Mouse (Mus musculus): ENCODE measurements around the gene Nfe2l3. TPM values are rescaled to one million over a fixed set of nuclear protein-coding genes. Genes with fewer than 3 reads are reported as not detected.
A peak's percentile ranks its signal among the peaks of the same experiment; 100 is the strongest.

Gene Nfe2l3
- polyA plus RNA-seq, 1 experiment from 2014 or later: 0.13 TPM

DNA sequence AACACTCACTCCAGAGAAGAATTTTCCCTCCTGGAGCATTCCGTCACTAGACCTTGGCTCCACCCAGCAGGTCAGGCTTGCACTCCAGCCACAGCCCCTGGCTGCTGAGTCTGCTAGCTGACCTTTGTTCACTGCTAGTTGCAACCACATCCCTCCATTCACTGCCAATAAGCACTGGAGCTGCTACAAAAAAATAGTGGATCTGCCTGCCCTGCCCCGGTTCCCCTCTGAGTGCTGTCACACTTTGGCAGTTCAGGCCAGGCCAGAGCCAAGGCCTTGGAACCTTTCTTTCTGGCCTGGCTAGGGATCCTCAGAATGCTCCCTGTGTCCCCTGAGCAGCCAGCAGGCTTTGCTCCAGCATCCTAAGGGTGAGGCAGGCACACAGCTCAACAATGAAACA, 57.3 kb downstream of the Nfe2l3 start:
- DNase-seq (no peak), ATAC-seq (ENCODE audit: low read depth) (peak; percentile 43; the same call in 1 of the 2 replicates)
- Histone ChIP-seq H3K36me3 (0 out of 2 replicates have a peak, but pooled peaks cover under 1% of the 10 kb centered on the region), H3K9me3 (replicated peaks) (no peaks in the 10 kb centered on the region), H3K4me1 (replicated peaks) (peaks cover 10% of the 10 kb centered on the region), H3K4me2 (no peak overlapping the region), H3K27me3 (no peaks in the 10 kb centered on the region), H3K27ac (no peak overlapping the region), H3K9ac (no peak overlapping the region), H3K4me3 (replicated peaks) (no peak overlapping the region)
- WGBS (ENCODE audit: insufficient replicate concordance): 64% methylated on average over 2 of the region's 2 CpGs

DNA sequence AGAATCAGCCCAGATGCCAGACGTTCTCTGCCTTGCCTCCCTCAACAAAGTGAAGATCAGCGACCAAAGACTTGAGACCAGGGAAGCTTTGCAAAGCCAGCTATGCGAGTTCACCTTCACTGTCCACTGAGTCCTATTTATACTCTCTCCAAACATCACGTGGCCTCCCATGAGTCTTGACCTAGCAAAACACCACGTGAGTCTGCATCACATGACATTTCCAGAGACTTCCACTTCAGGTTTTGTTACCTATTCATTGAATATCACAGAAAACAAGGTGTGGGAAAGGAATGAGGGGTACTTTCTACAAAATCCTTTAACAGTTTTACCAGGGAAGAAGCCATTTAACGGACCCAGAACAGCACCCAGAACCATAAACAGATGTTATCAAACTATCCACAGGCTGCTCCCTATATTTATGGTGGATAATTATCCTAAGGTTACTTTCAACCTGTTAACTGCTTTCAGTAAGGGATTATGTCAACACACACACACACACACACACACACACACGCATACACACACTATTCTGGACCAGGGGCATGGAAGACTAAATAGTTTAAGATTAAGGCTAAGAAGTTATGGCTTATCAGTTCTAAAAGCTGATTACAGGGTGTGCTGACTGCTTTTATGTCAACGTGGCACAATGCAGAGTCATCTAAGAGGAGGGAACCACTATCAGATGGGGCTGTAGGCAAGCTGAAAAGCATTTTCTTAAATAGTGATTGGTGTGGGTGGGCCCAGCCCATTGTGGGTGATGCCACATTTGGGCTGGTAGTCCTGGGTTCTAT, 65.0 kb downstream of the Nfe2l3 start:
- DNase-seq: no peak
- no peak for ATAC-seq (ENCODE audit: low read depth)
- Histone ChIP-seq H3K9me3 (replicated peaks) (no peaks in the 10 kb centered on the region), H3K36me3 (no peaks in the 10 kb centered on the region), H3K27ac (no peak overlapping the region), H3K4me3 (replicated peaks) (no peak overlapping the region), H3K27me3 (no peaks in the 10 kb centered on the region), H3K4me1 (replicated peaks) (peaks cover 7% of the 10 kb centered on the region; the same call in 1 of the 2 replicates), H3K4me2 (no peak overlapping the region), H3K9ac (no peak overlapping the region)
- WGBS (ENCODE audit: insufficient replicate concordance): 56% methylated on average over 8 of the region's 8 CpGs

DNA sequence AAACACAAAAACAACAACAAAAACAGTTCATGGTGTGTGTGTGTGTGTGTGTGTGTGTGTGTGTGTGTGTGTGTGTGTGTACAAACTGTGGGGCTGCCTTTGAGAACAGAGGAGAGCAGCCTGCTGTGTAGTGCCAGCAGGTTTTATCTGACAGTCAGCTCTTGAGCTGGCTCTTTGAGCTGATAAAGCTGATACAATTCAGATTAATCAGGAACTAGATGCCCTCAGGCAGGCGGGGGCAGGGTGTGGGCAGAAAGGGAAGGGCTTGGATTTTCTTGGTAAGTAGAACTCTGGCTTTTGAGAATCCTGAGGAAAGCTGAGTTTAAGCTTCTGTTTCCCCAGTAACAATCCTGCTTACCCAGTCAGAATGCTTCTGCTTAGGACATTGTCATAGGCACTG, 73.2 kb downstream of the Nfe2l3 start:
- no peak for ATAC-seq (ENCODE audit: low read depth)
- H3K36me3 ChIP-seq: no peaks in the 10 kb centered on the region

DNA sequence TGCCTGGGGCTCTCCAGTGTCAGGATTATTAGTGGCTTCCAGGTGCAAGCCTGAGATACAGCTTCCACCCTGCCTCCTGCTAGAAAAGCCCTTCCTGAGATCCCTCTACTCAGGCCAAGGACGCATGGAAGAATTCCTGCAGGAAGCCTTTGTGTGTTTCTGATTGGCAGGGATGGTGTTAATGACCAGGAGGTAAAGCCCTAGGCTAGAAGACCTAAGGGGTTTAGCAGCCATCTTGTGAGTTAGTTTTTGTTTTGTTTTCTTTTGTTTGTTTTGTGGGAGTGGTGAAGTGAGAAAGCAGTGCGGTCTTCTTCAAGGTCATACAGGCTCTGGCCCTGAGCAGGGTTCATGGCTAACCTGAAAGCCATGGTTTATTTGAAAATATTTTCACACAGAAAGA, 75.1 kb downstream of the Nfe2l3 start:
- no peaks in the 10 kb centered on the region for H3K27me3 ChIP-seq
- H3K9me3 ChIP-seq (replicated peaks): no peaks in the 10 kb centered on the region
- DNase-seq: no peak
- no peak overlapping the region for H3K9ac ChIP-seq
- no peak overlapping the region for H3K27ac ChIP-seq
- no peak overlapping the region for H3K4me3 ChIP-seq (replicated peaks)
- 71% methylated on average over 2 of the region's 2 CpGs for WGBS (ENCODE audit: insufficient replicate concordance)
- H3K36me3 ChIP-seq: no peaks in the 10 kb centered on the region
- H3K4me2 ChIP-seq: no peak overlapping the region
- peaks cover 7% of the 10 kb centered on the region for H3K4me1 ChIP-seq (replicated peaks)
- ATAC-seq (ENCODE audit: low read depth): no peak

More for the DNA sequence above, 73.2 kb downstream of the Nfe2l3 start:
- H3K4me3 ChIP-seq (replicated peaks): no peak overlapping the region
- DNase-seq: no peak
- no peak overlapping the region for H3K9ac ChIP-seq
- no peaks in the 10 kb centered on the region for H3K9me3 ChIP-seq (replicated peaks)
- peaks cover 7% of the 10 kb centered on the region for H3K4me1 ChIP-seq (replicated peaks)
- H3K4me2 ChIP-seq: no peak overlapping the region
- H3K27me3 ChIP-seq: no peaks in the 10 kb centered on the region
- WGBS (ENCODE audit: insufficient replicate concordance): 43% methylated on average over 1 of the region's 1 CpGs
- no peak overlapping the region for H3K27ac ChIP-seq

Other genes with a start within 250 kb of the Nfe2l3 start
- gene Hnrnpa2b1, start 37.2 kb downstream of the Nfe2l3 start, polyA plus RNA-seq (2015; fragmentation: Nextera tagmentation; extraction: Ambion mirVana): 966 and 1,238 TPM in 2 replicates
- gene Cbx3, start 37.7 kb downstream of the Nfe2l3 start, polyA plus RNA-seq (2015; fragmentation: Nextera tagmentation; extraction: Ambion mirVana): 285 and 331 TPM in 2 replicates
- 5.0 and 6.7 TPM in 2 replicates for gene Snx10, start 91.2 kb downstream of the Nfe2l3 start, polyA plus RNA-seq (2015; fragmentation: Nextera tagmentation; extraction: Ambion mirVana)